Mouse (Mus musculus): ENCODE data around the gene Nkiras1.

Gene Nkiras1

GRCm38 (mm10) chr14:18274526-18274925 is 3.6 kb downstream of the Nkiras1 start:
- no peak for DNase-seq (ENCODE audit: extremely low spot score, low spot score)

DNA sequence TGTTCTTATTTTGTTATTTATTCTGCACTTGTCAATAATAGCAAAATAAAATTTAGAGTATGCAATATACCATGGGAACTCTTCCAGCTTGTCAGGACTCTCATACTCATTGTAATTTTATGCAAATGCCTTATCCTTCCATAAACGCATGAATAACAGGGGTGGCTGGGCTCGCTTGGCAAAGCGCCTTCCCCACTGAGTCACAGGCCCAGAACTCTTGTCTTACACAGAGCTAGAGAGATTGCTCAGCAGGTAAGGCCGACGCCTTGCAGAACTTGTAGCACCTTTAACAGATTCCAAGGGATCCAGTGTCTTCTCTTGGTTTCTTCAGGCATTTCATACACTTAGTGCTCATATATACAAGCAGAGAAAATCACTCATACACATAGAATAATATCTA is 9.4 kb downstream of the Nkiras1 start:
- no peak for DNase-seq (ENCODE audit: extremely low spot score, low spot score)

- no peak for DNase-seq (ENCODE audit: extremely low spot score, low spot score)
Observed at GRCm38 (mm10) chr14:18284581-18284980, 13.6 kb downstream of the Nkiras1 start.

DNA sequence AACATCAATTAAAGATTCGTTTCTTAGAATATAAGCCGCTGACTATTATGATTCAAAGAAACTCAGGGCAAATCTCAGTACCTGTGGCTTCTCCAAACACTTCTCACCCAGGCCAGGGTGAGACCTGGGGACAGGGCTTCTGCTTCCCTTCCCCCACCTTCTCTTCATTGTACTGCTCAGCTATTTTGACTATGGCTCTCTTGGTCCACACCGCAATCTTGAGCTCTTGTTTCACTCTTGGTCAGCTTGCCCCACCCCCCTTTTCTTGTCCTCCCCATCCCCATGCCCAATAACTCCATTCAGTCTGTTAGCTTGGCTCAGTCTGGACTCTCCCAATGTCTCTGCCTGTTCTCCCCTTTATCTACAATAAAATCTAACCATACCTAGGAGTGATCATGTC is 14.5 kb downstream of the Nkiras1 start:
- no peak for DNase-seq (ENCODE audit: extremely low spot score, low spot score)

DNA sequence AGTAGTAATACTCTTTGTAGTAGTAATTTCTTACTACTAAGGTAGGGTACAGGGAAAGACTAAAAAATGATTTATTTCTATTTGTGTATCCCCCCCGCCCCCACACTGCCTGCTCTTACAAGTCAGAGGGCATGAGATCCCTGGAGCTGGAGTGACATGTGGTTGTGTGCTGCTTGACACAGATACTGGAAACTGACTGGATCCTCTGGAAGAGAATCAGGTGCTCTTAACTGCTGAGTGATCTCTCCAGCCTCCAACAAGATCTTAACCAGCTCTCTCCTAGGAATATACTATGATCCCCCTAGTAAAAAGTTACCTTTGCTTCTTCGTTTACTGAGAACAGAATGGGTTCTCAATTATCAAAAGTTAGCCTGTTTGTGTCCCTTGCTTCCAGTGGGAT is 15.5 kb downstream of the Nkiras1 start:
- no peak for DNase-seq (ENCODE audit: extremely low spot score, low spot score)

- no peak for DNase-seq (ENCODE audit: extremely low spot score, low spot score)
Observed at GRCm38 (mm10) chr14:18287391-18287790, 16.5 kb downstream of the Nkiras1 start.

DNA sequence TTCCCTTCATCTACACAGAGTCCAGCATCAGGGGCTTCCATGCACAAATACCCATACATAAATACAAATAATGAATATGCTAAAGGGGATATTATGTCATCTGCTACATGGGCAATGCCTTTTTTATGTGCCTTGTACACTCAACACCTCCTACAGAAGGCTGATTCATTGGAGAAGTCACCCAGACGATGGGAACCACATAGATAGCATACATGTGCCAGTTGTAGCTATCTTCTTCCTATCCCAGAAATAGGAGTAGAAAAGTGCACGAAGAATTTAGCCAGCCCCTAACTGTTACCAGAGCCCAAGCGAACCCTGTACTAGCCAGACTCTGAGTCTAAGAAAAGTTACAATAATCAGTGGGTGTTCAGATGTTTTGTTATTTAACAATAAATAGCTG is 21.2 kb downstream of the Nkiras1 start:
- no peak for DNase-seq (ENCODE audit: extremely low spot score, low spot score)

- DNase-seq (ENCODE audit: extremely low spot score, low spot score), result no peak
Observed at GRCm38 (mm10) chr14:18292578-18292977, 21.6 kb downstream of the Nkiras1 start.

GRCm38 (mm10) chr14:18297441-18297840 is 26.5 kb downstream of the Nkiras1 start:
- no peak for DNase-seq (ENCODE audit: extremely low spot score, low spot score)

DNA sequence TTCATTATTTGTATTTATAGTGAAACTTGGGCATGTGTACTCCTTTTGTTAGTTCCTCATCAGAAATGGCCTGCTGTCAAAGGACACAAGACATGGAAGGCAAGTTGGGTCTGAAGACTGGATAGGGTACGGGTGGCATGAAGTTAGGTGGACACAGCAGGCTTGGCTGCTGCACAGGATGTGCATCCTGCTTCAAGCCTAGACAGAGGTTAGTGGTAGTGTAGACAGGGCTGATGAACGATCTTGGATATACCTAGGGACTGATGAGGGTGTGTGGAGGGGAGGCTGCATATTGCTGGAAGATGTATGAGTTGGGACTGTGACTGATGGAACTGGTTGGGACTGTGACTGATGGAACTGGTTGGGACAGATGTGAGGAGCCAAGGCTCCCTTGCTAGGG is 27.9 kb downstream of the Nkiras1 start:
- DNase-seq (ENCODE audit: extremely low spot score, low spot score), result no peak

- no peak for DNase-seq (ENCODE audit: extremely low spot score, low spot score)
Observed at GRCm38 (mm10) chr14:18300676-18301075, 29.7 kb downstream of the Nkiras1 start.

GRCm38 (mm10) chr14:18301591-18301990 is 30.7 kb downstream of the Nkiras1 start:
- DNase-seq (ENCODE audit: extremely low spot score, low spot score), result no peak

DNA sequence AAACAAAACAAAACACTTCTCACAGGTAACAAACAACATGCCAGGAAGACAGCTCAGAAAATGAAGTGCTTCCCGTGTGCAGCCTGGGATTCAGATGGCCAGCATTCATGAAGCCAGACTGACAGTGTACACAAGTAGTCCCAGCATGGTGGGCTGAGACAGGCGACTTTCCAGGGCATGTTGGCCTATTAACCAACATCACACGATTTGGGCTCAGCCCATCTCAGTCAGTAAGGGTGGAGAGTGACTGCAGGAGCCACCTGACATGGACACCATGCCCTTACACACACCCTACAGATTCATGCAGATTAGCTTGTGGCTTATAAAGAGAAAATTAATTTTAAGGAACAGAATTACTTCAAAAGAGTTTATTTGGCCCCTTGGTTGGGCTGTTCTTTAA is 31.8 kb downstream of the Nkiras1 start:
- DNase-seq (ENCODE audit: extremely low spot score, low spot score), result no peak

GRCm38 (mm10) chr14:18303262-18303661 is 32.3 kb downstream of the Nkiras1 start:
- DNase-seq (ENCODE audit: extremely low spot score, low spot score), result no peak

DNA sequence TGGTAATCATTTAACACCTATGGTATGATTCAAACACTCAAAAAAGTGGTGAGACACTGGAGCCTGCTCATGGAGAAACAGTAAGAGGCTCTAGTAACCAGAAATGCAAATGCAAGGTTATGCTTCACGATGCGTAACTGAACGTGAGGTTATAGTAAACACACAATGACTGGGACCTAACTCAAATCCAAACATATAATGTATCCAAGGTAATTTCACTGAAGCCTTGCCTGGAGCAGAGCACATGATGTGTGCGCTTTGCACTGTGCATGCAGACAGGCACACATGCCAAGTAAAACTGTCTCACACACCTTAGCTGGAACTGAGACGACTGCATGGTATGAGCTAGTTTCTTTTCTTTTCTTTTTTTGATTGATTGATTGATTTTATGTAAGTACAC is 33.2 kb downstream of the Nkiras1 start:
- DNase-seq (ENCODE audit: extremely low spot score, low spot score), result no peak

DNA sequence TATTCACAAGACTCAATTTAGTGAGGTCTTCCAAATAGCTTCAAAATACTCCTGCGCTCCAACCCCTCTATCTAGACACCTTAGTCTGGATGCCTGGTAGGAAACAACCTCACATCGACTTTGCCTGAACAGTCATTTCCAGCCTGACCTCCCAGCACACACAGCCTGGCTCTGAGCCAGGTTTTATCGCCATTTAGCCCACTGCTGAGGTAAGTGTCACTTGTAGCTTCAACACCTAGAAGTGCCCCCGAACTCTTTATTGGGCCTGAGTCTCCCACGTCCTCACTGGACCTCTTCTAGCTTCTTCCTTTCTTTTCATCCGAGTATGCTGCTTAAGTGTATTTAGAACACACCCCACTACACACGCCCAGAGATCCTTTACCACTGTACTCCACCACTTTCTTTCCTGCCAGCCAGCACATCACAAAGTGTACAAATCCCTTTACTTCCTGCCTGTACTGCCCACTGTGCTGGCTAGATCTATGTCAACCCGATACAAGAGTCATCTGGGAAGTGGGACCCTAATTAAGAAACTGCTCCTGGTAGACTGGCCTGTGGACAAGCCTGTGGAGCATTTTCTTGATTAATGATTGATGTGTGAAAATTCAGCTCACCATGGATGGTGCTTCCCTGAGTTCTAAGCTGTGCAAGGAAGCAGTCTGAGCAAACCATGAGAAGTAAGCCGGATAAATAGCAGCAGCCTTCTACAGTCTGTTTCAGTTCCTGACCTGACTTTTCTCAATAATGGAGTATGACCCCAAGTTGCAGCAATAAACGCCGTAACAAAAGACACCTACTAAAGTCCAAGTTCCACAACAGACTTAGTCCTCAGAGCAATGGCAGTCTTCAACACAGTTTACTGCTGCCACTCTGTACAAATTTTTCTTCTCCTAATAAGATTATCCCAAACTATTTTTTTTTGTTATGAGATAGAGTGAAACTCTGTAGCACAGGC is 46.8 kb downstream of the Nkiras1 start:
- DNase-seq (ENCODE audit: extremely low spot score, low spot score), result no peak

DNA sequence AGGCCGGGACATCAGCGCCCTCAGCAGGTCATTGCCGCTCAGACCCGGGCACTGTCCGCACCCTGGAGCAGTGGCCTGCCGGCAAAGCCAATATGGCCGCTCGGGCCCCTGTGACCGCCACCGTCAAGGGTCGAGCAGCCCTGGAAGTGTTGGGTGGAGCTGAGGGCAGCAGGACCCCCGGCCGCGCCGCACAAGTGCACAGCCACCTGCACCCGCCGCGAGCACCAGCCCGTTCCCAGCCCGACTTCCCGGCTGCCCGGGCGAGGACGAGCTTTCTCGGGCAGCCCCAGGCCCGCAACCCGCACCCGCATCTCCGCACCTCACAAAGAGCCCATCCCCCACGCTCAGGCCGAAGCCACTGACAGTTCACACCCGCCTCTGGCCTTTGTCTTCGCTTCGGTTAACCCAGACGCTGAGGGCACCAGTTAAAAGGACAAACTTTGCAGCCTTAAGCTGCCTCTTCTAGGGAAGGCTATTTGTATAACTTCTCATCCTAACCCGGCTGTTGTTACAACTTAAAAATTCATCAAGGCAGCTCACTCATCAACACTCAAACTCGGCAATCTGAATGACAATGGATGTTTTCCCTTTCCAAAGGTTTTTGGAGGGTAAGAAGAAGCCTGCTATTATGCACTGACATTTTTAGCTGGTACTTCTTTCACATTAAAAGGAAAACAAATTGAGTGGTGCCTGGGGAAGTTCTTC is 56.2 kb downstream of the Nkiras1 start:
- DNase-seq (ENCODE audit: extremely low spot score, low spot score), result peak; percentile 69

GRCm38 (mm10) chr14:18330789-18331692 is 60.1 kb downstream of the Nkiras1 start:
- DNase-seq (ENCODE audit: extremely low spot score, low spot score), result peak; percentile 61

GRCm38 (mm10) chr14:18331693-18332131 is 60.8 kb downstream of the Nkiras1 start, which contains the start of gene Ube2e1:
TSS of gene Ube2e1 (minus strand) at chr14:18331859.
- peak; percentile 86 for DNase-seq (ENCODE audit: extremely low spot score, low spot score)

Data from neural tube, embryonic 10.5 days (tissue).